Mouse (Mus musculus): ENCODE data around the gene Ap1b1. TPM values are rescaled to one million over a fixed set of nuclear protein-coding genes. Genes with fewer than 3 reads are reported as not detected.

Ap1b1 gene
- polyA plus RNA-seq, 1 experiment from 2014 or later: 54.8 TPM

DNA sequence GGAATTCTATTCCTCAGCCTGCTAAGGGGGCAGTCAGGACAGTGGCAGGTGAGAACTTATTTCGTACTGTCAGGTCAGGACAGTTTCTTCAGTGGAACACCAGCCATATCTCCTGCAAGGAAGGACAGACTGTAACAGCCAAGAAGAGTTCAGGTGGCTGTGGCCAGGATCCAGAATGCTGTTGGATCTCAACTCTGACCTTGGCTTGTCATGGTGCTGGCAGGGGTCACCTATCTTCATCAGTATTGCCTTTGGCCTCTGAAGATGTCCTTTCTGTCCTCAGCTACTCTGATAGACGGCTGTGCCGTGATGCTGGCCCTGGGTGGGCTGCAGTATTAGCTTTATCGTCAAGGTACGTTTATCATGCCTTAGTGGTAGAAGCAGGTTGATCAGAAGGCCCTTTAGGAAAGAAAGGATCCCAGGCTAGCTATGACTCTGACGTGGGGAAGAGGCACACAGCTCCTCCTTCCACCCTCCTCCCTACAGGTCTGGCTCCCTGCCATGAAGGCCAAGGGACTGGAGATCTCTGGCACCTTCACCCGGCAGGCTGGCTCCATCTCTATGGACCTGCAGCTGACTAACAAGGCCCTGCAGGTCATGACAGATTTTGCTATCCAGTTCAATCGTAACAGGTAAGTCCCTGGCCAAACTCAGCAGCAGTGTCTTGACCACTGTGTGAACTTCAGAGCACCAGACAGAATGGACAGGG is 50.7 kb downstream of the Ap1b1 start:
- 86% methylated on average over 8 of the region's 8 CpGs for WGBS
- Histone ChIP-seq H3K9ac (no peak overlapping the region), H3K36me3 (peaks cover 85% of the 10 kb centered on the region), H3K4me1 (0 out of 2 replicates have a peak, but pooled peaks cover 5% of the 10 kb centered on the region), H3K4me2 (replicated peaks) (no peak overlapping the region), H3K4me3 (no peak overlapping the region), H3K27me3 (no peaks in the 10 kb centered on the region), H3K27ac (no peak overlapping the region), H3K9me3 (no peaks in the 10 kb centered on the region)
- no peak for ATAC-seq (ENCODE audit: insufficient number of reproducible peaks, insufficient read depth, low FRiP score, low TSS enrichment)

DNA sequence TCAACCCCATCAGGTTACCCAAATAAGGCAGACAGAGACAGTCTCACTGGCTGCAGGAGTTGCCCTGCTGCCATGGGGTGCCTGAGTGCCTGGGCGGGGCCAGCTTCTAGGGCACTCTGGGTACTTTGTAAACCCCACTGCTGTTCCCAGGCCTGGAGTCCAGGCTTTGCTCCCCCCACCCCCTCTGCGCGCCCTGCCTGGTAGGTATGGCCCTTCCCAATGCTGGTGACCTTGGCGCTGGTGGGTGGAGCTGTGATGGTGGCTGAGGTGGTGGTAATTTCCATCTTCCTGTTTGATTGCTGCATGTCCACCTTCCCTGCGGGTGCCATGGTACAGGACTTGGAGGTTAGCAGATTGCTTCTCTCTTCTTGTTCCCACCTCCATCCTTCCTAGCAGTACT is 54.0 kb downstream of the Ap1b1 start:
- Histone ChIP-seq H3K27me3 (no peaks in the 10 kb centered on the region), H3K4me2 (replicated peaks) (no peak overlapping the region), H3K27ac (peak overlapping the region; percentile 73; the same call in 1 of the 2 replicates), H3K9ac (no peak overlapping the region), H3K4me1 (0 out of 2 replicates have a peak, but pooled peaks cover 5% of the 10 kb centered on the region), H3K4me3 (no peak overlapping the region), H3K9me3 (no peaks in the 10 kb centered on the region), H3K36me3 (peaks cover 57% of the 10 kb centered on the region)
- 90% methylated on average over 5 of the region's 5 CpGs for WGBS
- ATAC-seq (ENCODE audit: insufficient number of reproducible peaks, insufficient read depth, low FRiP score, low TSS enrichment): no peak

DNA sequence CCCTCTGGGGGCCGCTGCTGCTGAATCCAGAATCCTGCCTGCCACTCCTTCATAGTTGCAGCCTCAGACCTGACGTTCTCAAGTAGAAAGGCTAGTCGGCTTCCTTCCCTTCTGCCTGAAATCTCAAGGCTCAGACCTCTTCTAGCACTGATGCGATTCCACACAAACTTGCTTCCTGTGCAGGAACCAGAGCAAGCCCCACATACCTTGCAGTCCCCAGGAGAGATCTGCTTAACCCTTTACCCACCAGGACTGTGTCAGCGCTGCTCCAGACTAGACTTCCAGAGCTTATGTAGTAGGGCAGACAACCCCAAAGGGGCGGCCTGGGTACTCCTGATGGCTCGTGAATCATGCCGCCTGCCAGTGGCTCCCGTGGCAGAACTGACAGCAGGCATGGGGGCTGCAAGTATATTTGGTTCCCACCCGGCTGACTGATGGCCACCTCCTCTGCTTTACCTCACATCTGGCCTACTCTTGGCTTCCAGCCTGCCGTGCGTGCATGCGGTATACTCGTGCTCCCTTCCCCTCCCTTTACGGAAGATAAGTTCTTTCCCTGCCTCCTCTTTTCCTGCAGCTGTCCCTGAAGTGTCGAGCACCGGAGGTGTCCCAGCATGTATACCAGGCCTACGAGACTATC is 54.6 kb downstream of the Ap1b1 start:
- 72% methylated on average over 18 of the region's 18 CpGs for WGBS
- Histone ChIP-seq H3K4me2 (replicated peaks) (no peak overlapping the region), H3K27ac (peak overlapping the region; percentile 73; the same call in 1 of the 2 replicates), H3K4me1 (0 out of 2 replicates have a peak, but pooled peaks cover 5% of the 10 kb centered on the region), H3K9me3 (no peaks in the 10 kb centered on the region), H3K27me3 (0 out of 2 replicates have a peak, but pooled peaks cover 4% of the 10 kb centered on the region), H3K36me3 (peaks cover 52% of the 10 kb centered on the region), H3K9ac (no peak overlapping the region), H3K4me3 (no peak overlapping the region)
- no peak for ATAC-seq (ENCODE audit: insufficient number of reproducible peaks, insufficient read depth, low FRiP score, low TSS enrichment)

DNA sequence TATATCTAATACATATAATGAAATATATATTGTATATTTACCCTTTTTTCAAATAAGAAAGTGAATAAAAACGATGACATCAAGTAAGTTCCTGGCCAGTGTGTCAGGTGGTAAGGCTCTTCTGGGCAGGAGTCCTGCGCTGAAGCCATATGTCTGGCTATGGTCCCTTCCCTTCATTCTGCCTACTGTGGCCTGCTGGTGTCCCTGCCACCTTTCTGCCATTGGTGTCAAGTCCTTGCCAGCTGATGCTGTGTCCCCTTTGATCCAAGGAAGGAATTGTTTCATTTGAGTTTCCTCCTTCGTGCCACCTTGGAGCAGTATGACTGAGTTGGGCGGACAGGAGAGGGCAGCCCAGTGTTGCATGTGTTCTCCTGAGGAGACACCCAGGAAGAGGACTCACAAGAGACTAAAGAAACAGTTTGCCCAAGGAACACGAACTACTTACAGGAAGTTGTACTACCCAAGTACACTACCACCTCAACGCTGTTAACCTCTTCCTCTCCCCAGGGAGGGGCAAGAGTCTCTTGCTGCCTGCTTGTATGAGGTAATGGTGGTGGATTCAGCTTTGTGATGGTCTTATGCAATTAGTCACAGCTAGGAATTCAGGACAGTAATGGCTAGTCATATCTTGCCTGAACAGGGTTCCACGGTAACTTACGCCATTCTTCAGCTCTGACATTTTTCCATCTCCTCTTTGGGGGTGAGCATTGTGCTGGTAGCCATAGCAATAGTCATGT is 56.2 kb downstream of the Ap1b1 start:
- H3K36me3 ChIP-seq: peaks cover 42% of the 10 kb centered on the region
- H3K27ac ChIP-seq: no peak overlapping the region
- H3K4me2 ChIP-seq (replicated peaks): no peak overlapping the region
- 0 out of 2 replicates have a peak, but pooled peaks cover 4% of the 10 kb centered on the region for H3K27me3 ChIP-seq
- WGBS: 87% methylated on average over 8 of the region's 8 CpGs
- 0 out of 2 replicates have a peak, but pooled peaks cover 5% of the 10 kb centered on the region for H3K4me1 ChIP-seq
- no peak overlapping the region for H3K9ac ChIP-seq
- no peak overlapping the region for H3K4me3 ChIP-seq
- no peak for ATAC-seq (ENCODE audit: insufficient number of reproducible peaks, insufficient read depth, low FRiP score, low TSS enrichment)
- no peaks in the 10 kb centered on the region for H3K9me3 ChIP-seq

DNA sequence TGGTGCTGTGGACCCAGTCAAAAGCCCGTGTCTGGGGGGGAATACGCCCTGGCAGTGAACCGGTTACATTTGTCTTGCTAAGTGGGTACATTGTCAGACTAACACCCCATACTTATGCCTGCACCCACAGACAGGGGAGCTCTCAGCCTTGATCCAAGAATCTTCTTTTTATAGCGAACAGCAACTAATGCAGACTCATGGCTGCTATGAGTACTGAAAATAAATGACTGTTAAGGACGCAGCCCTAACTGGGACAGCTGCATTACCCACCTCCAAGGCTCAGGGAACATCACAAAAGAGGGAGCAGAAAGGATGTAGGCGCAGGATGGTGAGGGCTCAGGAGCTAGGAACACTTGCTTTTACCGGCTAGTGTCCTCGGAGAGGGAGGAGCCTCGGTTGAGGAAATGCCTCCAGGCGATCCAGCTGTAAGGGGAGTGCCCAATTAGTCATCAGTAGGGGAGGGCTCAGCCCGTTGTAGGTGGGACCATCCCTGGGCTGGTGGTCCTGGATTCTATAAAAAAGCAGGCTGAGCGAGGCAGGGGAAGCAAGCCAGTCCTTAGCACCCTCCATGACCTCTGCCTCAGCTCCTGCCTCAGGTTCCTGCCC is 59.8 kb downstream of the Ap1b1 start:
- H3K27ac ChIP-seq: no peak overlapping the region
- H3K4me1 ChIP-seq: 0 out of 2 replicates have a peak, but pooled peaks cover under 1% of the 10 kb centered on the region
- H3K9me3 ChIP-seq: no peaks in the 10 kb centered on the region
- H3K36me3 ChIP-seq: peaks cover 13% of the 10 kb centered on the region
- no peak overlapping the region for H3K9ac ChIP-seq
- WGBS: 51% methylated on average over 12 of the region's 12 CpGs
- H3K4me2 ChIP-seq (replicated peaks): no peak overlapping the region
- no peak for ATAC-seq (ENCODE audit: insufficient number of reproducible peaks, insufficient read depth, low FRiP score, low TSS enrichment)
- no peak overlapping the region for H3K4me3 ChIP-seq
- 0 out of 2 replicates have a peak, but pooled peaks cover 4% of the 10 kb centered on the region for H3K27me3 ChIP-seq

DNA sequence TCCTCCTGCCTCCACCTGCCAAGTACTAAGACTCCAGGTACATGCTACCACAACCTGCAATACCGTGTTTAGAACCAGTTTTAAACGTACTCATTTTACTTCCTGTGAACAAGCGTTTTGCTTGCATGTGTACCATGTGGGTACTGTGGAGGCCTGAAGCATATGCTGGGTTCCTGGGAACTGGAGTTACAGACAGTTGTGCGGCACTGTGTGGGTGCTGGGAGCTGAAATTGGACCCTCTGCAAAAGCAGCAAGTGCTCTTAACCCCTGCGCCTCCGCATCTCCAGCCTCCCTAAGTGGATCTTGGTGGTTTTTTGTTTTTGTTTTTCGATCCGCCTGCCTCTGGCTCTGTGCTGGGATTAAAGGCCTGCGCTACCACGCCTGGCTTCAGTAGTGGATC is 65.0 kb downstream of the Ap1b1 start:
- 61% methylated on average over 10 of the region's 10 CpGs for WGBS
- Histone ChIP-seq H3K36me3 (no peaks in the 10 kb centered on the region), H3K9me3 (no peaks in the 10 kb centered on the region), H3K9ac (no peak overlapping the region), H3K4me3 (no peak overlapping the region), H3K27ac (no peak overlapping the region), H3K4me1 (peaks cover 14% of the 10 kb centered on the region), H3K27me3 (peaks cover 15% of the 10 kb centered on the region), H3K4me2 (replicated peaks) (no peak overlapping the region)
- ATAC-seq (ENCODE audit: insufficient number of reproducible peaks, insufficient read depth, low FRiP score, low TSS enrichment): no peak

DNA sequence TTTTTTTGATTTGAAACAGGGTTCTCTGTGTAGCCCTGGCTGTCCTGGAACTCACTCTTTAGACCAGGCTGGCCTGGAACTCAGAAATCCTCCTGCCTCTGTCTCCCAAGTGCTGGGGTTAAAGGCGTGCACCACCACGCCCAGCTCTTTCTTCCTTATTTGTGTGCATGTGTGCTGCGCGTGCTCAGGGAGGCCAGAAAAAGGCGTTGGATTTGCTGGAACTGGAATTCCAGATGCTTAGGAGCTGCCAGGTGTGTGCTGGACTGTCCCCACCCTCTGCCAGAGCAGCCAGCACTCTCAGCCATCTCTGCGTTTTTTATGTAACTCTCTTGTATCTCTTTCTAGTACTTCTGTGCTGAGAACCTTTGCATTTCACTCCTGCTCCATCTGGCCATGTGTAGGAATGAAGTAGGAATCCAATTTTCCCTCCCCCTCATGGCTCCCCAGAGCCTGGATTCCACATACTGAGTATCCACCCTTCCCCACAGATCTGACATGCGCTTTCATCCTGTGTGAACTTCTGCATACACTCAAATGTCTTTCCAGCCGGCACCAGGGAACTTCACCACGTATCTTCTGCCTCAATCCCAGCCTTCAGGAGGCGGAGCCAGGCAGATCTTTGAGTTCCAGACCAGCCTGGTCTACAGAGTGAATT is 65.7 kb downstream of the Ap1b1 start:
- no peak for ATAC-seq (ENCODE audit: insufficient number of reproducible peaks, insufficient read depth, low FRiP score, low TSS enrichment)
- peaks cover 22% of the 10 kb centered on the region for H3K27me3 ChIP-seq
- 68% methylated on average over 10 of the region's 10 CpGs for WGBS

DNA sequence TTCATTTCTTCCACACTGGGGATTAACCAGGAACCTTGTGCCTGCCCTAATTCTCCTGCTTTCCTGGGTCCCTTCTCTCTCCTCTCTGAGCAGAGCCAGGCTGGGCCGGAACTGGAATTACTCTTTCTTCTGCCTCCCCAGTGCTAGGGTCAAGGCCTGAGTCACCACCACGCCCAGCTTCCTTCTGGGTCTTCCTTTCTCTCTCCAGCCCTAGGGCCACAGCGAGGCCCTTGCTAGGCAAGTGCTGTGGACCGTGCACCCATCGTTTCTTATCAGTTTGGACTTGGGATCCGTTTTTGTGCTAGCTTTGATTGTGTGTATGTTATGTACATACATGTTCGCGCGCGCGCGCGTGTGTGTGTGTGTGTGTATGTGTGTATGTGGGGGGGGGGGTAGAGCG is 67.5 kb downstream of the Ap1b1 start:
- Histone ChIP-seq H3K9ac (no peak overlapping the region), H3K27me3 (peaks cover 41% of the 10 kb centered on the region), H3K4me2 (replicated peaks) (no peak overlapping the region), H3K27ac (no peak overlapping the region), H3K36me3 (no peaks in the 10 kb centered on the region), H3K4me3 (no peak overlapping the region), H3K4me1 (peaks cover 32% of the 10 kb centered on the region), H3K9me3 (no peaks in the 10 kb centered on the region)
- 87% methylated on average over 14 of the region's 14 CpGs for WGBS
- no peak for ATAC-seq (ENCODE audit: insufficient number of reproducible peaks, insufficient read depth, low FRiP score, low TSS enrichment)

More for the DNA sequence above, 65.7 kb downstream of the Ap1b1 start:
- Histone ChIP-seq H3K36me3 (no peaks in the 10 kb centered on the region), H3K4me3 (no peak overlapping the region), H3K9me3 (no peaks in the 10 kb centered on the region), H3K27ac (no peak overlapping the region), H3K9ac (no peak overlapping the region), H3K4me2 (replicated peaks) (no peak overlapping the region), H3K4me1 (peaks cover 19% of the 10 kb centered on the region)

DNA sequence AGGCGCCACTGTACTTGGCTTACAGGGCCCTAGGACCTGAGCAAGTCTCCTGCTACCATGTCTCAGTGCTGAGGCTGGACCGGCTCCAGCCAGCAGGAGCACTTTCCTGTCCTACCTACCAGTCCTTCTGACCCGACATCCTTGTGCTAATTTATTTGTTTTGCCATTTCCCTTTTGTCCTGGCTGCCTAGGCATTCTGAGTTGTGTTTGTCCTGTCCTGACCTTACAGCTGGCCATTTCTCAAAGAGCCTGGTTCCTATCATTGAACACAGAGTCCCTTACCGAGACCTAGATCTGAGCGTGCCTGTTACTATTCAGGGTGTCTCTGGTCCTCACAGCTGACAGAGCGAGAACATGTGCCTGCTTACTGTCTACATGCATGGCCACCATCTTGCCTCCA is 68.2 kb downstream of the Ap1b1 start:
- Histone ChIP-seq H3K9ac (no peak overlapping the region), H3K27me3 (peaks cover 48% of the 10 kb centered on the region), H3K4me2 (replicated peaks) (no peak overlapping the region), H3K36me3 (no peaks in the 10 kb centered on the region), H3K27ac (no peak overlapping the region), H3K4me3 (no peak overlapping the region), H3K9me3 (no peaks in the 10 kb centered on the region), H3K4me1 (peaks cover 37% of the 10 kb centered on the region)
- ATAC-seq (ENCODE audit: insufficient number of reproducible peaks, insufficient read depth, low FRiP score, low TSS enrichment): no peak
- 68% methylated on average over 6 of the region's 6 CpGs for WGBS

DNA sequence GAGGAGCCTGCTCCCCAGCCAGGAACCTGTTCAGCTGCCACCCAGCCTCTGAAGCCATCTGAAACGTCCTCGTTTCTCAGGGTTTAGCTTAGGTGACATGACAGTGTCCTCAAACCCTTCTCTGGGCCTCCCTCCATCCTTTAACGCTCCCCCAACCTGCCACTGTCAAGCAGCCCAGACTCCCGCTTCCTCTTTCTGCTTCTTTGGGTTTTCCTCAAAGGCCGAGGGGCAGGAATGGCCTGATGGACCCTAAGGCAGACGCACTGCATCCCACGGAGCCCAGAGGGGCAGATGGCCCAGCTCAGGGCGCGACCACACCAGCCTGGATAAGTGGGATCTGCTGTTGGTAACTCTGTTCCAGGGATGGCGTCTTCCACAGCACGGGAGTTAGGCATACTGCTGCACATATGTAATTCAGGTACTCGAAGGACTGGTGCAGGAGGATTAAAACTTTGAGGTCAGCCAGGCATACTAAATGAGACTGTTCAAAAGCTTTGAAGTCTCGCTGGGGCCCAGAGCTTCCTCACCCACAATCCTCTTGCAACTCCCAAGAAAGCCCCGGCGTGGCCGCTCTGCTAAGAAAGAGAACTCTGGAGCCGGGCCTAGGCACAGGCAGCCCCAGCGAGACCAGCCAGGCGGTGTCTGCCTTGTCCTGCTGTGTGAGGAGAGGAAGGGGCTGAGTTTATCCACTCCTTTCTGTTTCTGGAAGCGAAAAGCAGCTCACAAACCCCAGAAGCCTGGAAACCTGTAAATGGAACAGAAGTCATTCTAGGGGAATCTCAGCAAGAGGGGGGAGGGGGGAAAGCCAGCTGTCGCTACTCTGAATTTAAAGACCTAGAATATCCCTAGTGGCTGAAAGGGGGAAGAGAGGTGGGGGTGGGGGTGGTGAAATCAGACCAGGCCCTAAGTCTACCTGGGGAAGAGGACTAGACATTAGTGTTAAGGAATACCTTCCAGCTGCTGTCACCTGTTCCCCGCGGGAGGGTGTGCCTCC is 69.6 kb downstream of the Ap1b1 start:
- Histone ChIP-seq H3K27me3 (peaks cover 62% of the 10 kb centered on the region), H3K4me1 (peaks cover 42% of the 10 kb centered on the region), H3K27ac (no peak overlapping the region), H3K9ac (no peak overlapping the region), H3K9me3 (no peaks in the 10 kb centered on the region), H3K4me3 (no peak overlapping the region), H3K36me3 (no peaks in the 10 kb centered on the region; the same call in 1 of the 2 replicates), H3K4me2 (replicated peaks) (no peak overlapping the region; the same call in 1 of the 2 replicates)
- 25% methylated on average over 23 of the region's 23 CpGs for WGBS
- no peak for ATAC-seq (ENCODE audit: insufficient number of reproducible peaks, insufficient read depth, low FRiP score, low TSS enrichment)
